Mouse (Mus musculus): ENCODE data around the gene Lipt1.

The Lipt1 gene

DNA sequence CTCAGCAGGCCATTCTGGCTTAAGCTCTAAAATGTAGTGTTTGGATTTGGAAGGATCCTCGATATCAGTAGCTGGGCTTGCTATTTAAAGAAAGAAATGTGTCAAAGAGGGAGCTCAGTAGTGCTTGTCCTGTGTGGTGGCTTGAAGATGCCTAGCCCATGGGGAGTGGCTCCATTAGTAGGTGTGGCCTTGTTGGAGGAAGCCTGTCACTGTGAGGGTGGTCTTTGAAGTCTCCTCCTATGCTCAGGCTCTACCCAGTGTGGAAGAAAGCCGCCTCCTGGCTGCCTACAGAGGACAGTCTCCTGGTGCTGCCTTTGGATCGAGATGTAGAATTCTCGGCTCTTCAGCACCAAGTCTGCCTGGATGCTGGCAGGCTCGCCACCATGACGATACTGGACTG lies 28.8 kb downstream of the Lipt1 start:
- DNase-seq, result no peak

DNA sequence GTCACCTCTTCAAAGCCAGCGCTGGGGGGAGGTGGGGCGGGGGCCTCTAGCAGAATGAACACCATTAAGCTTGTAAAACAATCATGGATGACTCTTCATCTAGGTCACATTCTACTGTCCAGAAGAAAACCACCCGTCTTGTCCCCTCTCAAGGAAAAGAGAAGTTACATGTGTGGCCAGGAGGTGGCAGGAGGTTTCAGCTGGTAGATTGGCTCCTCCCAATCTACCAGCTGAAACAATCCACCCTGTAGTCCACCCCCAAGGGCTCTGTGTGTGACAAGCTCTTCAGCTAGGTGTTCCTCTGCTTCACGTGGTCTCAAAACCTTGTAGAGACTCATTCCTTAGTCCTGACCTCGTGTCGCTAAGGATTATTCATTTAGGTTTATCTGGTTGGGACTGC lies 31.6 kb downstream of the Lipt1 start:
- DNase-seq, result no peak

DNA sequence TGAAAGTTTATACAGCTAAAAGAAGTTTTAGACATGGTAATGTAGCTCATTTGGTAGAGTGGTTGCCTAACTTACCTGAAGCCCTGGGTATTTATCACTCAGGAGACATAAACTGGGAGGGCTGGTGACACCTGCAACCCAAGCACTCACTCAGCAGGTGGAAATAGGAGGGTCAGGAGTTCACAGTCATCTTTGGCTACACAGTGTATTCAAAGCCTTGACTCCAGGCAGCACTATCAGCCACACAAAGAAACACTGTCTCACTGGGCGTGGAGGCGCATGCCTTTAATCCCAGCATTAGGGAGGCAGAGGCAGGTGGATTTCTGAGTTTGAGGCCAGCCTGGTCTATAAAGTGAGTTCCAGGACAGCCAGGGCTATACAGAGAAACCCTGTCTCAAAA lies 41.2 kb downstream of the Lipt1 start:
- no peak for DNase-seq

DNA sequence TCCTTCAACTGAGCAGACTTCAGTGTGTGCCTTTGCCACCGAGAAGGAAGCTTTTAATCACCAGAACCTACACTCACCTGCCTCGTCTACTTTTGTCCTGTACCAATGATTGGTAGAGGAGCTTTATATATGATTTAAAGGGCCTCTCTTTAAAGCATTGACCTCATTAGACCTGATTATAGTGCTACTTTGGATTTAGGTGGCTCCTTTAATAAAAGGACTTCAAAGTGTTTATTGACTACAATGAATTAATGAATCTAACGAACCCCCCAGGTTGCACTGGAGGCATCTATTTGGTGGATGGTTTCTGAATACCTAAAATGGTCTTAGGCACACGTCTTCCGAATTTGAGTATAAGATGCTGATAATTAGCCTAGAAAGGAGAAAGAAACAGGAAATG lies 44.9 kb downstream of the Lipt1 start, which contains the start of gene Lyg2:
Gene Lyg2, minus strand, starts transcription at position 101 of the 400 bp plus-strand sequence.
- DNase-seq, result no peak

DNA sequence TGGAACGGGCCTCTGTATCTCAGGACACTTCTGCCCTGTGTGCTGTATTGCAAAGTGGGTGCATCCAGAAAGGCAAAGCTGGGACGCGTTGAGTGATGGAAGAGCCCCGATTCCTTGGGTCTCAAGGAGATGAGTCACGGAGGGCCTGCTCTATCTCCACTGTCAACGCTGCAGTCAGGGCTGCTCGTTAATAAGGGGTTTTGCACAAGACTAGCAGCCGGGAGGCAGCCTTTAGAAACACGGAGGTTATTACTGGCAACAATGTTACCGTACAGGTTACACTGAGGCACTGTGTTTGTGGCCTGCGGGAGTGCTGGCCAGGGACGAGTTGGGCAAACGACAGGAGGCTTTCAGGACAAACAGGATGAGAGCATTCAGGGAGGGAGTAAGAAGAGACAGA lies 46.1 kb downstream of the Lipt1 start:
- DNase-seq, result no peak

DNA sequence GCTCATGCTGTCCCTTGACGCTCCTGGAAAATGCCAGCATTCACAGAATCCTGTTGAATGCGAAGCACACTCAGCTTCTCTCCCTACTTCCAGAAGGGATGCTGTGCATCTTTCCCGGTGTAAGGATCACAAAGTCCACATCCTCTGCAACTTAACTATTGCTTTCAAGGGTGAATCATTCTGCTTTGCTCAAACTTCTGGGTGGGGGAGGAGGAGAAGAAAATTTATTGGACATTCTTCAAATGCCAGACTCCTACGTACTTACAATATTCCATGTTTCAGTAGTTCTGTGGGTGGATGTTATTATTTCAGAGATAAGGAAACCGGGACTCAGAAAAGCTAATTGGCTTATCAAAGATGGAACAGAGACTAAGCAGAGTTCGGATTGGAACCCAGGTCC lies 46.6 kb downstream of the Lipt1 start:
- no peak for DNase-seq

DNA sequence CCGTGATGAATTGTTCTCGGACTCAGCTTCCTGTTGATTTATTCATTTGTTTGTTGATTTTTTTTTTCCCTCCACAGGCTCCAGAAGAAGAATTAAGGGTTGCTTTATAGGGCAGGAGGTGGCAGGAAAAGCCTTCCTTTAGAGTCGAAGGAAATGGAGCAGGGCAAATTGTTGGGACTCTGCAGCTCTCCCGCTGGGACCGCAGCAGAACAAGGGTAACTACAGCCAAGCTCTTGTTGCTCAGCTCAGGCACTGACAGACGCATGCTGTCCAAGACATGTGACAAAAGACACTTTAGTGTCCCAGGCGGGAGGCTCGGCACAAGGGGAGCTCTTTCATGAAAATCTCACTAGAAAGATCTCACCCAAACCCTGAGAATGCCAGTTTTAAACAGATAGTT lies 51.0 kb downstream of the Lipt1 start:
- peak; percentile 29 for DNase-seq
